Mouse (Mus musculus): ENCODE data around the gene Comt. TPM values are rescaled to one million over a fixed set of nuclear protein-coding genes. Genes with fewer than 3 reads are reported as not detected.

Gene Comt
- polyA plus RNA-seq, 1 experiment from 2014 or later: 50.8 TPM

- ATAC-seq (ENCODE audit: low FRiP score) (no peak), DNase-seq (ENCODE audit: low spot score, missing footprints) (peak; percentile 19)
- Histone ChIP-seq H3K27ac (ENCODE audit: low read depth, low read length) (no peak overlapping the region), H3K27me3 (ENCODE audit: control insufficient read depth, insufficient read depth, low read length) (no peaks in the 10 kb centered on the region), H3K36me3 (ENCODE audit: control insufficient read depth, insufficient read depth, low read length) (no peaks in the 10 kb centered on the region), H3K4me1 (ENCODE audit: control insufficient read depth, insufficient read depth, low read length) (no peaks in the 10 kb centered on the region), H3K9me3 (ENCODE audit: control insufficient read depth, low read length) (no peaks in the 10 kb centered on the region), H3K9ac (ENCODE audit: low read length) (no peak overlapping the region), H3K4me3 (ENCODE audit: low read depth, low read length) (no peak overlapping the region), H3K4me2 (no peak overlapping the region)
- 94% methylated on average over 4 of the region's 4 CpGs for WGBS
These were observed 22.4 kb upstream of the Comt start for GRCm38 (mm10) chr16:18449005-18449404.

- no peaks in the 10 kb centered on the region for H3K4me1 ChIP-seq (ENCODE audit: control insufficient read depth, insufficient read depth, low read length)
- H3K9ac ChIP-seq (ENCODE audit: low read length): no peak overlapping the region
- no peaks in the 10 kb centered on the region for H3K9me3 ChIP-seq (ENCODE audit: control insufficient read depth, low read length)
- no peak overlapping the region for H3K27ac ChIP-seq (ENCODE audit: low read depth, low read length)
- no peaks in the 10 kb centered on the region for H3K27me3 ChIP-seq (ENCODE audit: control insufficient read depth, insufficient read depth, low read length)
- no peak overlapping the region for H3K4me2 ChIP-seq
- DNase-seq (ENCODE audit: low spot score, missing footprints) (no peak), ATAC-seq (ENCODE audit: low FRiP score) (no peak)
- no peak overlapping the region for H3K4me3 ChIP-seq (ENCODE audit: low read depth, low read length)
- 87% methylated on average over 6 of the region's 6 CpGs for WGBS
- H3K36me3 ChIP-seq (ENCODE audit: control insufficient read depth, insufficient read depth, low read length): no peaks in the 10 kb centered on the region
These were observed 21.5 kb upstream of the Comt start for GRCm38 (mm10) chr16:18448104-18448503.

GRCm38 (mm10) chr16:18447243-18447642 is 20.6 kb upstream of the Comt start:
- Histone ChIP-seq H3K9me3 (ENCODE audit: control insufficient read depth, low read length) (no peaks in the 10 kb centered on the region), H3K27ac (ENCODE audit: low read depth, low read length) (no peak overlapping the region), H3K4me1 (ENCODE audit: control insufficient read depth, insufficient read depth, low read length) (no peaks in the 10 kb centered on the region), H3K9ac (ENCODE audit: low read length) (no peak overlapping the region), H3K27me3 (ENCODE audit: control insufficient read depth, insufficient read depth, low read length) (no peaks in the 10 kb centered on the region), H3K4me2 (no peak overlapping the region), H3K36me3 (ENCODE audit: control insufficient read depth, insufficient read depth, low read length) (no peaks in the 10 kb centered on the region), H3K4me3 (ENCODE audit: low read depth, low read length) (no peak overlapping the region)
- DNase-seq (ENCODE audit: low spot score, missing footprints): peak; percentile 67
- no peak for ATAC-seq (ENCODE audit: low FRiP score)

- Histone ChIP-seq H3K4me3 (ENCODE audit: low read depth, low read length) (no peak overlapping the region), H3K9me3 (ENCODE audit: control insufficient read depth, low read length) (no peaks in the 10 kb centered on the region), H3K4me1 (ENCODE audit: control insufficient read depth, insufficient read depth, low read length) (no peaks in the 10 kb centered on the region), H3K9ac (ENCODE audit: low read length) (no peak overlapping the region), H3K36me3 (ENCODE audit: control insufficient read depth, insufficient read depth, low read length) (no peaks in the 10 kb centered on the region), H3K27me3 (ENCODE audit: control insufficient read depth, insufficient read depth, low read length) (no peaks in the 10 kb centered on the region), H3K27ac (ENCODE audit: low read depth, low read length) (no peak overlapping the region), H3K4me2 (no peak overlapping the region)
- WGBS: 29% methylated on average over 8 of the region's 8 CpGs
- ATAC-seq (ENCODE audit: low FRiP score) (peak; percentile 86), DNase-seq (ENCODE audit: low spot score, missing footprints) (peak; percentile 100)
These were observed 16.8 kb upstream of the Comt start for GRCm38 (mm10) chr16:18443385-18443841.

GRCm38 (mm10) chr16:18436128-18436527 is 9.5 kb upstream of the Comt start:
- H3K9me3 ChIP-seq (ENCODE audit: control insufficient read depth, low read length): no peaks in the 10 kb centered on the region
- DNase-seq (ENCODE audit: low spot score, missing footprints) (no peak), ATAC-seq (ENCODE audit: low FRiP score) (no peak)
- WGBS: 86% methylated on average over 6 of the region's 6 CpGs
- H3K4me3 ChIP-seq (ENCODE audit: low read depth, low read length): no peak overlapping the region
- H3K4me1 ChIP-seq (ENCODE audit: control insufficient read depth, insufficient read depth, low read length): no peaks in the 10 kb centered on the region
- no peak overlapping the region for H3K4me2 ChIP-seq
- H3K27me3 ChIP-seq (ENCODE audit: control insufficient read depth, insufficient read depth, low read length): no peaks in the 10 kb centered on the region
- H3K36me3 ChIP-seq (ENCODE audit: control insufficient read depth, insufficient read depth, low read length): no peaks in the 10 kb centered on the region
- no peak overlapping the region for H3K9ac ChIP-seq (ENCODE audit: low read length)
- no peak overlapping the region for H3K27ac ChIP-seq (ENCODE audit: low read depth, low read length)

GRCm38 (mm10) chr16:18433341-18433920 is 6.8 kb upstream of the Comt start:
- Histone ChIP-seq H3K4me3 (ENCODE audit: low read depth, low read length) (no peak overlapping the region), H3K27ac (ENCODE audit: low read depth, low read length) (no peak overlapping the region), H3K4me2 (no peak overlapping the region), H3K36me3 (ENCODE audit: control insufficient read depth, insufficient read depth, low read length) (no peaks in the 10 kb centered on the region), H3K27me3 (ENCODE audit: control insufficient read depth, insufficient read depth, low read length) (no peaks in the 10 kb centered on the region), H3K9ac (ENCODE audit: low read length) (no peak overlapping the region), H3K4me1 (ENCODE audit: control insufficient read depth, insufficient read depth, low read length) (no peaks in the 10 kb centered on the region), H3K9me3 (ENCODE audit: control insufficient read depth, low read length) (no peaks in the 10 kb centered on the region)
- ATAC-seq (ENCODE audit: low FRiP score) (no peak), DNase-seq (ENCODE audit: low spot score, missing footprints) (no peak)
- WGBS: 96% methylated on average over 5 of the region's 5 CpGs

GRCm38 (mm10) chr16:18430641-18431212 is 4.1 kb upstream of the Comt start:
- ATAC-seq (ENCODE audit: low FRiP score) (no peak), DNase-seq (ENCODE audit: low spot score, missing footprints) (no peak)
- Histone ChIP-seq H3K36me3 (ENCODE audit: control insufficient read depth, insufficient read depth, low read length) (no peaks in the 10 kb centered on the region), H3K4me2 (no peak overlapping the region), H3K4me3 (ENCODE audit: low read depth, low read length) (no peak overlapping the region), H3K4me1 (ENCODE audit: control insufficient read depth, insufficient read depth, low read length) (peaks cover under 1% of the 10 kb centered on the region; the same call in 1 of the 2 replicates), H3K27ac (ENCODE audit: low read depth, low read length) (no peak overlapping the region), H3K9me3 (ENCODE audit: control insufficient read depth, low read length) (no peaks in the 10 kb centered on the region), H3K9ac (ENCODE audit: low read length) (no peak overlapping the region), H3K27me3 (ENCODE audit: control insufficient read depth, insufficient read depth, low read length) (no peaks in the 10 kb centered on the region)
- WGBS: 83% methylated on average over 8 of the region's 8 CpGs

- DNase-seq (ENCODE audit: low spot score, missing footprints) (no peak), ATAC-seq (ENCODE audit: low FRiP score) (no peak)
- H3K4me1 ChIP-seq (ENCODE audit: control insufficient read depth, insufficient read depth, low read length): peaks cover 7% of the 10 kb centered on the region
- no peak overlapping the region for H3K27ac ChIP-seq (ENCODE audit: low read depth, low read length)
- H3K27me3 ChIP-seq (ENCODE audit: control insufficient read depth, insufficient read depth, low read length): no peaks in the 10 kb centered on the region
- no peak overlapping the region for H3K4me3 ChIP-seq (ENCODE audit: low read depth, low read length)
- no peak overlapping the region for H3K9ac ChIP-seq (ENCODE audit: low read length)
- WGBS: 87% methylated on average over 8 of the region's 8 CpGs
- H3K4me2 ChIP-seq: no peak overlapping the region
- no peaks in the 10 kb centered on the region for H3K9me3 ChIP-seq (ENCODE audit: control insufficient read depth, low read length)
- no peaks in the 10 kb centered on the region for H3K36me3 ChIP-seq (ENCODE audit: control insufficient read depth, insufficient read depth, low read length)
These were observed 3.0 kb upstream of the Comt start for GRCm38 (mm10) chr16:18429641-18430040.

GRCm38 (mm10) chr16:18428516-18429042 is 1.9 kb upstream of the Comt start:
- Histone ChIP-seq H3K36me3 (ENCODE audit: control insufficient read depth, insufficient read depth, low read length) (no peaks in the 10 kb centered on the region), H3K4me3 (ENCODE audit: low read depth, low read length) (no peak overlapping the region), H3K27ac (ENCODE audit: low read depth, low read length) (no peak overlapping the region), H3K4me2 (no peak overlapping the region), H3K27me3 (ENCODE audit: control insufficient read depth, insufficient read depth, low read length) (no peaks in the 10 kb centered on the region), H3K9me3 (ENCODE audit: control insufficient read depth, low read length) (no peaks in the 10 kb centered on the region), H3K4me1 (ENCODE audit: control insufficient read depth, insufficient read depth, low read length) (peaks cover 7% of the 10 kb centered on the region), H3K9ac (ENCODE audit: low read length) (0 out of 2 replicates have a peak overlapping the region, but pooled peaks have one; percentile 33)
- 88% methylated on average over 7 of the region's 7 CpGs for WGBS
- ATAC-seq (ENCODE audit: low FRiP score) (no peak), DNase-seq (ENCODE audit: low spot score, missing footprints) (no peak)
